Mouse (Mus musculus): ENCODE data around the gene Sel1l. TPM values are rescaled to one million over a fixed set of nuclear protein-coding genes. Genes with fewer than 3 reads are reported as not detected.

Sel1l gene
- polyA plus RNA-seq, 1 experiment from 2014 or later = 104 TPM

DNA sequence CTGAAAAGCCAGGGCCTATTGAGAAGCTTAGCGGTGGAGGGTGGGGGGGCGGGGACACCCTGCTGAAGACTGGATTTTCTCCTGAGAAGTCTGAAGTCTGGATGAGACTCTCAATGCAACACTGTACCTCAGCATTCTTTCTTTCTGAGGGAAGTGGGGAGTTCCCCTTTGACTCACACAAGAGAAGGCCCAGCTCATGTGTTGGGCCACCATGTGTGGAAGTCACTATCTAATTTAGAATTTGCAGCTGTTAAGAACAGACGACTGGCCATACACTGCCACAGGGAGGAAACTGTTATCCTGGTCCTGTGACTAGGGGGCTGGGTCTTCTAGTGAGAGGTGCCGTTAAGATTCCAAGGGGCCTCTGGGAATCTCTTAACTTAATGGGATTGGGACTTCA is 20.4 kb upstream of the Sel1l start:
- no peak for TF ChIP-seq CTCF (IDR thresholded peaks at IDR 0.05; ENCODE audit: low read depth)
- H3K4me1 ChIP-seq (ENCODE audit: insufficient read depth) = no peaks in the 10 kb centered on the region
- H3K9ac ChIP-seq = no peak overlapping the region
- no peak overlapping the region for H3K4me3 ChIP-seq (ENCODE audit: low read depth, low read length)
- H3K4me2 ChIP-seq = no peak overlapping the region
- WGBS = 66% methylated on average over 4 of the region's 4 CpGs
- no peaks in the 10 kb centered on the region for H3K36me3 ChIP-seq (ENCODE audit: insufficient read depth)
- no peaks in the 10 kb centered on the region for H3K9me3 ChIP-seq (ENCODE audit: low read depth, low read length)
- no peaks in the 10 kb centered on the region for H3K27me3 ChIP-seq (ENCODE audit: insufficient read depth, low read length)
- ATAC-seq (ENCODE audit: insufficient read depth) (no peak), DNase-seq (no peak)
- no peak overlapping the region for H3K27ac ChIP-seq (ENCODE audit: low read depth)

- no peak overlapping the region for H3K9ac ChIP-seq
- H3K27me3 ChIP-seq (ENCODE audit: insufficient read depth, low read length) = no peaks in the 10 kb centered on the region
- 45% methylated on average over 8 of the region's 8 CpGs for WGBS
- DNase-seq (peak; percentile 28), ATAC-seq (ENCODE audit: insufficient read depth) (peak; percentile 73)
- no peaks in the 10 kb centered on the region for H3K4me1 ChIP-seq (ENCODE audit: insufficient read depth)
- no peak overlapping the region for H3K4me3 ChIP-seq (ENCODE audit: low read depth, low read length)
- no peak overlapping the region for H3K4me2 ChIP-seq
- no peaks in the 10 kb centered on the region for H3K9me3 ChIP-seq (ENCODE audit: low read depth, low read length)
- no peak overlapping the region for H3K27ac ChIP-seq (ENCODE audit: low read depth)
- no peaks in the 10 kb centered on the region for H3K36me3 ChIP-seq (ENCODE audit: insufficient read depth)
- no peak for TF ChIP-seq CTCF (IDR thresholded peaks at IDR 0.05; ENCODE audit: low read depth)
Observed at GRCm38 (mm10) chr12:91854330-91854729, 5.4 kb upstream of the Sel1l start.

GRCm38 (mm10) chr12:91848394-91849044 is 438 bp downstream of the Sel1l start:
- Histone ChIP-seq H3K4me2 (peak overlapping the region; percentile 88), H3K9ac (peak overlapping the region; percentile 88), H3K4me1 (ENCODE audit: insufficient read depth) (no peaks in the 10 kb centered on the region), H3K9me3 (ENCODE audit: low read depth, low read length) (no peaks in the 10 kb centered on the region), H3K4me3 (ENCODE audit: low read depth, low read length) (peak overlapping the region; percentile 91), H3K27ac (ENCODE audit: low read depth) (peak overlapping the region; percentile 60; the same call in 1 of the 2 replicates), H3K27me3 (ENCODE audit: insufficient read depth, low read length) (no peaks in the 10 kb centered on the region), H3K36me3 (ENCODE audit: insufficient read depth) (no peaks in the 10 kb centered on the region)
- 2% methylated on average over 33 of the region's 33 CpGs for WGBS
- DNase-seq = no peak
- TF ChIP-seq CTCF (IDR thresholded peaks at IDR 0.05; ENCODE audit: low read depth) = no peak
- ATAC-seq (ENCODE audit: insufficient read depth) = peak; percentile 63

DNA sequence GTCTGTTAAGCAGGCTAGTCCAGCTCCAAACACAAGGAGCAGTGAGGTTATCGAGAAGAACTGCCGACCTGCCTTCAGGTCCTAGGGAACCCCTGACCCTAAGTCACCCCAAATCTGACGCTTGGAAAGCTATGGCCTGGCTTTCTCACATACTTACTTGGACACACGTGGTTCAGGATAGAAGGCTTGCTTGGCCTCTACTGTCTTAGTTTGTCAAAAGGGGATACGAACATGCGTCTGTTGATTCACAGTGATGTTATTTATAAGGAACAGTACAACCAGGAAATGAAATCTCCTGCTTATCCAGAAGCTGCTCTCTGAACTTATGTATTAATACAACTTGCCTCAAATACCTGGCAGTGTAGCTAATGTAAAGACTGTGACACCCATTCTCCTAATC is 2.9 kb downstream of the Sel1l start:
- H3K4me1 ChIP-seq (ENCODE audit: insufficient read depth) = no peaks in the 10 kb centered on the region
- no peak overlapping the region for H3K9ac ChIP-seq
- no peak overlapping the region for H3K4me3 ChIP-seq (ENCODE audit: low read depth, low read length)
- TF ChIP-seq CTCF (IDR thresholded peaks at IDR 0.05; ENCODE audit: low read depth) = no peak
- ATAC-seq (ENCODE audit: insufficient read depth) (no peak), DNase-seq (no peak)
- 86% methylated on average over 6 of the region's 6 CpGs for whole genome bisulfite sequencing
- H3K9me3 ChIP-seq (ENCODE audit: low read depth, low read length) = no peaks in the 10 kb centered on the region
- peaks cover 14% of the 10 kb centered on the region for H3K36me3 ChIP-seq (ENCODE audit: insufficient read depth)
- no peak overlapping the region for H3K27ac ChIP-seq (ENCODE audit: low read depth)
- H3K4me2 ChIP-seq = no peak overlapping the region
- no peaks in the 10 kb centered on the region for H3K27me3 ChIP-seq (ENCODE audit: insufficient read depth, low read length)

DNA sequence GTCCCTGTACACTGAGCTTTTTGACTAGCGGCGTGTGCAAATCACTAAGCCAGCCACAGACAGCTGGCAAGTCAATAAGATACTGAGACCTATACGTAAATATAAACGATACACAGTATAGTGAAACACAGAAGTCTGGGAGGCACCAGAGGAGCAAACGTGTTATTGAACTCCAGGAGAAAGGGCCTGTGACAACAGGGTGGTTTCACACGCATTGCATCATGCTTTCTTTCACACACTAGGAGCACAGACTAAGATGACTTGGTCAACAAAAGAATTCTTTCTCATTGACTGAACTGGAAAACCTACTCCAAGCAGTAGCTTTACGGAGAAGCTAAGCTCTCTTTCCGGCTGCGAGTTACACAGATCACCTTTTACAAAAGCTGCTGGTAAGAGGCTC is 3.6 kb downstream of the Sel1l start:
- TF ChIP-seq CTCF (IDR thresholded peaks at IDR 0.05; ENCODE audit: low read depth) = no peak
- Histone ChIP-seq H3K27me3 (ENCODE audit: insufficient read depth, low read length) (no peaks in the 10 kb centered on the region), H3K27ac (ENCODE audit: low read depth) (no peak overlapping the region), H3K9ac (no peak overlapping the region), H3K4me2 (no peak overlapping the region), H3K4me1 (ENCODE audit: insufficient read depth) (no peaks in the 10 kb centered on the region), H3K4me3 (ENCODE audit: low read depth, low read length) (no peak overlapping the region), H3K9me3 (ENCODE audit: low read depth, low read length) (no peaks in the 10 kb centered on the region), H3K36me3 (ENCODE audit: insufficient read depth) (peaks cover 20% of the 10 kb centered on the region)
- ATAC-seq (ENCODE audit: insufficient read depth) = no peak
- DNase-seq = no peak
- 84% methylated on average over 9 of the region's 9 CpGs for WGBS

GRCm38 (mm10) chr12:91844542-91844941 is 4.4 kb downstream of the Sel1l start:
- no peak for ATAC-seq (ENCODE audit: insufficient read depth)
- no peaks in the 10 kb centered on the region for H3K9me3 ChIP-seq (ENCODE audit: low read depth, low read length)

GRCm38 (mm10) chr12:91843888-91844287 is 5.1 kb downstream of the Sel1l start:
- 91% methylated on average over 13 of the region's 13 CpGs for WGBS
- Histone ChIP-seq H3K36me3 (ENCODE audit: insufficient read depth) (peaks cover 32% of the 10 kb centered on the region), H3K9me3 (ENCODE audit: low read depth, low read length) (no peaks in the 10 kb centered on the region), H3K4me3 (ENCODE audit: low read depth, low read length) (no peak overlapping the region), H3K4me2 (no peak overlapping the region), H3K27ac (ENCODE audit: low read depth) (no peak overlapping the region), H3K4me1 (ENCODE audit: insufficient read depth) (no peaks in the 10 kb centered on the region), H3K27me3 (ENCODE audit: insufficient read depth, low read length) (no peaks in the 10 kb centered on the region), H3K9ac (no peak overlapping the region)
- ATAC-seq (ENCODE audit: insufficient read depth) (no peak), DNase-seq (no peak)
- no peak for TF ChIP-seq CTCF (IDR thresholded peaks at IDR 0.05; ENCODE audit: low read depth)

More at GRCm38 (mm10) chr12:91844542-91844941, 4.4 kb downstream of the Sel1l start:
- DNase-seq = no peak
- TF ChIP-seq CTCF (IDR thresholded peaks at IDR 0.05; ENCODE audit: low read depth) = no peak
- peaks cover 26% of the 10 kb centered on the region for H3K36me3 ChIP-seq (ENCODE audit: insufficient read depth)
- 68% methylated on average over 4 of the region's 4 CpGs for WGBS
- no peak overlapping the region for H3K9ac ChIP-seq
- no peak overlapping the region for H3K27ac ChIP-seq (ENCODE audit: low read depth)
- H3K27me3 ChIP-seq (ENCODE audit: insufficient read depth, low read length) = no peaks in the 10 kb centered on the region
- no peak overlapping the region for H3K4me2 ChIP-seq
- H3K4me1 ChIP-seq (ENCODE audit: insufficient read depth) = no peaks in the 10 kb centered on the region
- no peak overlapping the region for H3K4me3 ChIP-seq (ENCODE audit: low read depth, low read length)
